Mouse (Mus musculus) spleen, postnatal 14 days (tissue): Measurements from ENCODE around the gene Ip6k3.

Source experiments
- DNase-seq, 2 experiments: peaks; one replicate each; pipeline ENCODE4 v3.0.0; 2021 to 2022; ENCODE audit warnings: low spot score in 2 of 2

The Ip6k3 gene

DNA sequence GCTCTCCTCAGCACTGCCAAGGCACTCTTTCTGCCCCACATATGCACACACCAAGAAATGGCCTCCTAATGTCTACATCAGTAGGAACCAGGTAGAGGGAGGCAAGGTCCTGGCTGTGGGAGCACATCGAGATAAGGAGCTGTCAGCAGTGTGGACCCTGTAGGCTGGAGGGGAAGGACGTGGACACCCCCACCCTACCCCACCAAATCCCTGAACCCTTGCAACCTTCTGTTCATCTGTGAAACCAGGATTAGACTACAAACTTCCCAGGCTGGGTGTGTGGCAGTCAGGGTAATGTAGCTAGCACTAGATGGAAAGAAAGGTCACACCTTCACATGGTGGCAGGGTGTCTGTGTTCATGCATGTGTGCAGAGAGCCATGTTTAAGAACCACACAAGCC lies 44.5 kb downstream of the Ip6k3 start:
- no peak for DNase-seq

DNA sequence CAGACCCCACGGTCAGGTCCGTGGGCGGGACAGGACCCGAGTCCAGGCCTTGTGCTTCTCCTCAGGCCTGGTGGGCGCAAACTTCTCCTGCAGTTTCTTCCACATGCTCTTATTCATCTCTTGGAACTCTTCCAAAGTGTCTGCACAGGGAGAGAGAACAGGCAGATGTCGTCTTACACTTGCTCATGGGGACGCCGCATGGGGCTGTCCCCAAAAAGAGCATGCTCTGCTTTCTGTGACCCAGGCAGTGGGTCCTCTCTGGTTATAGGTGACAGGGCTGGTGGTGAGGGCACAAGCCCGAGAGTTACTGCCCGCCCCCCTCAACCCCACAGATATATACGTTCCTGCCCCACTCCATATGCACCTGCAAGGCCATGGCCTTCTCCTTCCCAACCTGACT lies 44.9 kb downstream of the Ip6k3 start:
- DNase-seq = no peak

DNA sequence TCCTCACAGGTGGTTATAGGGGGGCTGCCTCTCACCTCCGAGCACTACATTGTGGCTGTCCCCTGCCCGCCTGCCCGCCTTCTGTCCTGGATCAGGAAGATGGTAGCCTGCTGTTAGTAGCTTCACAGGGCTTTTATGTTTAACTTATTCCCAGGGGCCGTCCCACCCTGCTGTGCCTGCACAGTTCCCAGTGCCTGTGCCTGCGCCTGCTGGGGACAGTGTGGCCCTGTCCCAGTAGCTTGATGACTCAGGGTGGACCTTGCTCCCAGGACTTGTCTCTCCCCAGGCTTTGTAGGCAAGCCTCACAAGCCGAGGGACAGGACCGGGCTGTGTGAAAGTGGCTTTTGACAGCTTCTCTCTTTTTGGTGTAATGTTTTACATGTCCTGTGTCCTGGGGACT lies 45.8 kb downstream of the Ip6k3 start:
- DNase-seq = no peak

DNA sequence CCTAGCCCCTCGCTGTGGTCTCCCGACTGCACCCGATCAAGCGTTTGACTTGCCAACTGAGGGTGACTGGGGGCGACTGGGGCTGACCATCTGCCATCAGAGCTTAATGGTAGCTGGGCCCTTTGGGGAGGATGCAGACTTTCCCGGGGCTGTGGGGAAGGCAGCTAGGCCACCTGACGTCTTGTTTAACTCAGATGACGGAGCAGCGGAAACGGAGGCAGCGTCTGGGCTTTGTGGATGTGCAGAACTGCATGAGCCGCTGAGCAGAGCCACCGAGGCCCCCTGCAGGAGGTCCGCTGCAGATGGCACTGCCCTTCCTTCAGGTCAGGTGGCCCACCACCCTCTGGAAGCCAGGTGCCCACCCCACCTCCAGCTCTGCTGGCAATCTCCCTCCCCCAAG lies 46.3 kb downstream of the Ip6k3 start:
- no peak for DNase-seq

DNA sequence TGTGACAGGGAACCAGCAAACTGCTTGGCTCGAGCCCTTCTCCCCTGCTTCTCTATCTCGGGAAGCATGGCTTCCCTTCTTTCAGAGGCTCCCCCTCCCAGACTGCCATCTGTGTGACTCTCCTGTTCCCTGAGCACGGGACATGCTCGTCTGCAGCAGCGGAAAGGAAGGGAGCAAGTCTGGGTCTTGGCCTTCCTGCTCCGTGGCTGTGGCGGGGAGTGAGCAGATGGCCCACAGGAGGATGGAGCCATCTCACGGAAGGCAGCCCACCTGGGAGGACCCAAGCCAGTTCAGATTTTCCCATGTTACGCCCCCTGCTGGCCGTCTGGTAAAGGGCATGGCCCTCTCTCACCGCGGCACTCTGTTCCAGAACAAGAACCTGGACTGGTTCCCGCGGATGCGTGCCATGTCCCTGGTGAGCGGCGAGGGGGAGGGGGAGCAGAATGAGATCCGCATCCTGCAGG lies 47.0 kb downstream of the Ip6k3 start:
- DNase-seq = no peak

DNA sequence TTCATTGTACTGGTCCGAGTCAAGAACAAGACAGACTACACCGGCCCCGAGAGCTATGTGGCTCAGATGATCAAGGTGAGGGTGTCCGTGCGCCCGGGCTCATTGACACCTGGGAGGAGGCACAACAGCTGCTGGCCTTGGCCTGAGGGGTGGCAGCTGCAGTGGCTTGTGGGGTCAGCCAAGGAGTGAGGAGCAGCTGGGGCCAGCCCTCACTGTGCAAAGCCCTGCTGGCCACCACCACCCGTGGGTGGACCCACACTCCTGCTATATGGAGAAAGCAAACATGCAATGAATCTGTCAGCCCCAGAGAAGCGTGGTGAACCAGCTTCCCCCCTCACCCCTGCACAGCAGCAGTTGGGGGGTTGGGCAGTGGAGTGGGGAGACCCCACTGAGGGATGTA lies 47.6 kb downstream of the Ip6k3 start:
- DNase-seq = no peak

DNA sequence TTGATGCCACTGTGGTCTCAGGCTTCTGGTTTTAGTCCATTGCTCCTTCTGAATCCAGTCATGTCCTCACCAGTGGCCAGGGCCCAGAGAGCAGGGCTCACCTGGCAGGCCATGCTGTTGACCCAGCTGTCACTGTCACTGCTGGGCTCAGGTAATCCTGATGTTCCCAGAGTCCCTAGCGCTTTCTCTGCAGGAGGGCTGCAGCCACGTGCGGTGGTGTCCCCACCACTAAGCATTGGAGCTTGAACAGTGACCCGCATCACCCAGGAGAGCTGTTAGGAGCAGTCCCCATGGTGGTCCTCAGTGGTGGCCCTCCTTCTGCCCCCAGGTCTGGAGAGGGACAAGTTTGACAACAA lies 48.1 kb downstream of the Ip6k3 start:
- no peak for DNase-seq

DNA sequence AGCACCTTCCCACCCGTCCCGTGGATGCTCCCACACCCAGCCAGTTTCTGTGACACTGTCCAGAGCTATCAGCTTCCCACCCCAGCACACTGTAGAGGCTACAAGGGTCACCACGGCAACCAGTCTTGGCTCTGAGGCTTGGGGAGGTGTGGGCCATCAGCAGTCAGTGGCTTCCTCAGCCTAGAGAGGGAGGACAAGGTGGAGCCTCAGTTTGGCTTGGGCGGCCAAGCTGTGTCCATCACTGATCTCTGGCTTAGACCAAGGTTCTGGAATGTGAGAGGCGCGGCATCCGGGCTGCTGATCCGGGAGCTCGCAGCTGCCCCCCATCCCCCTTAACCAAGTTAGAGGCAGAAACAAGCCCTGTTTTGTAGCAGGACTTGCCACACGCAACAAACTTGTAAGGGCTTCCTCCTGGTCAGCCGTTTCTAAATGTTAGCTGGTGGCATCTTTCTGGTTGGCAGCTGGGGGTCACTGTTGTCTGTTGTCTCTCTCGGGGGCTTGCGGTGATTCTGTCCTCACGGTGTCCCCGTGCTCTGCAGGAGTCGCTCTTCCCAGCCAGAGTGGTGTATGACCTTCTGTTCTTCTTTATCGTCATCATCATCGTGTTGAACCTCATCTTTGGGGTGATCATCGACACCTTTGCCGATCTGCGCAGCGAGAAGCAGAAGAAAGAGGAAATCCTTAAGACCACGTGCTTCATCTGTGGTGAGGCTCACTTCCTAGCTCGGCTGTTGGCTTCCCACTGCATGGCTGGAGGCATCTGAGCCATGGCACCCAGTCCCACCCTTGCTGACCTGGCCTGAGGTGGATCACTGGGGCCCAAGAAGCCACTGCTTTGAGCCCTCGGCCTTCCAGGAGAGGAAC lies 48.7 kb downstream of the Ip6k3 start:
- DNase-seq = no peak

DNA sequence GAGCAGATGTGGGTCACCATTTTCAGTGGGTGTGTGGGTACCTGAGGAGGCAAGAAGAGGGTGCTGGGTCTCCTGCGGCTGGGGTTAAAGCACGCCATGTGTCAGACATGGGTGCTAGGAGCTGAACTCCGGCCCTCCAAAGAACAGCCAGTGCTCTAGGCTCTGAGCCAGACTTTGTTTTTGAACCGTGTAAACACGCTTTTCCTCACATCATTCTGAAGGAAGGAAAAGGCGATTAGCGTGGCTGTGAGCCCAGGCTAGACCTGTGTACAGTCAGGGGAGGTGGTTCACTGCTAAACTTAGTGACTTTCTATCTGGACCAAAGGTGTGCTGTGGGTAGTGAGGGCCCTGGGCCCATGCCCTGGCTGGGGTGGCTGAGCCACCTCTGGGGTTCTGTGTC lies 57.5 kb downstream of the Ip6k3 start:
- DNase-seq = no peak

DNA sequence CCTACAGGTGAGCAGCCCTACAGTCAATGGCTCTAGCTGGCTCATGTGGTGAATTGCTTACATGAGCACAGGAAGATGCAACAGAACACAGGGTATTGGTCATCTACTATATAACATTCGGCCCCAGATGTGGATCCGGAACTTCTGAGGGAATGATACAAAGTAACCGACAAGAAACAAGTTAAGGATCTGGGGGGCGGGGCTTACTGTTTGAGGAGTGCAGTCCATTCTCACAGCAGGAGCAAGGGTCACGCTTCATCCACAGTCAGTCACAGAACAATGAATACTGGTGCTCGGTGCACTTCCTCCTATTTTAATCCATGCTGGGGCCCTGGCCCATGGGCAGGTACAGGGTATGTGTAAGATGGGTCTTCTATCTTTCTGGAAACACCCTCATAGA lies 59.7 kb downstream of the Ip6k3 start:
- DNase-seq = no peak

DNA sequence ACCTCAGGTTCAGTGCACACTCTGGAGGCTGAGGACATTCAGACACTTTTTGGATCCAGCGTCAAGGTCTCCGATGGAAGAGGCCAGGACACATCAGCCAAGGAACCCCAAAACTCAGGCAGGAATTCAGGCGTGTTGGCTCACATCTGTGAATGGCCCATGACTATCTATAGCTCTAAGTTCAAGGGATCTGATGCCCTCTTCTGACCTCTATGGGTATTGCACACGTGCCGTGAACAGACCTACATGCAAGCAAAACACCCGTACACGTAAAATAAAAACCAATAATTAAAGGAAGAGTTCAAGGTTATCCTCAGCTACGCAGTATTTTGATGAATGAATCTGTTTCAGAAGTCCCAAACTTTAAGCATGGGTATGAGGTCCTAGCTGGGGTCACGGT lies 60.9 kb downstream of the Ip6k3 start:
- peak in 1 of 2 experiments; percentile 20 for DNase-seq

DNA sequence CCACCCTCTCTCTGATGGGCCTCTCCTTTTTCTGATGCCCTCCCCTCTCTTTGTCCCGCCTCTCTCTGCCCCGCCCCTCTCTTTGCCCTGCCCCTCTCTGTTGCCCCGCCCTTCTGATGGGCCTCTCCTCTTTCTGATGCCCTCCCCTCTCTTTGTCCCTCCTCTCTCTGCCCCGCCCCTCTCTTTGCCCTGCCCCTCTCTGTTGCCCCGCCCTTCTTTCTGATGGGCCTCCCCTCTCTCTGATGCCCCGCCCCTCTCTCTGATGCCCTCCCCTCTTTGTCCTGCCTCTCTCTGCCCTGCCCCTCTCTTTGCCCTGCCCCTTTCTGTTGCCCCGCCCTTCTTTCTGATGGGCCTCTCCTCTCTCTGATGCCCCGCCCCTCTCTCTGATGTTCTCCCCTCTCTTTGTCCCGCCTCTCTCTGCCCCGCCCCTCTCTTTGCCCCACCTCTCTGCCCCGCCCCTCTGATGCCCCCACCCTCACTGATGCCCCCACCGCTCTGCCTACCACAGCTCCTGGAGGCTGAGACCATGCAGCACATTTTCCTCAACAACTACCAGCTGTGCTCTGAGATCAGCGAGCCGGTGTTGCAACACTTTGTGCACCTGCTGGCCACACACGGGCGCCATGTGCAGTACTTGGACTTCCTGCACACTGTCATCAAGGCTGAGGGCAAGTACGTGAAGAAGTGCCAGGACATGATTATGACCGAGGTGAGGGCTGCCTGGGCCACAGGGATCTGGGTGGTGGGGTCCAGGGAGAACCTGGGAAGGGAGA lies 61.7 kb downstream of the Ip6k3 start:
- no peak for DNase-seq

DNA sequence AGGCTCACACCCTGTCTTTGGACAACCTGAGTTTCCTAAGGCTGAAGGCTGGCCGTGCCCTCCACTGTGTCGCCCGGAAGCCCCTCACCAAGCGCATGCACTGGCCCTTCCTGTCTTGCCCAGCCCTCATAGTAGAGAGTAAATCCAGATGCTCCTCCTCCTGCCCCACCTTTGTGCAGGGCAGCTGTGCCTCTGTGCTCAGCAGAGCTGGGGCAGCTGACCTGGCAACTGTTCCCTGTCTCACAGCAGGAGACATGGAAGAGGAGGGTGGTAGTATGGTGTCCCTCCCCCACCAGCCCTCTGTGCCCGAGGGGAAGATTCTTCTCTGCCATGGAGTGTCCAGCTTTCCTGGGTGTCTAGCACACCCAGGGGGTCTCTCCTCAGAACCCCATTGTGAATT lies 65.9 kb downstream of the Ip6k3 start:
- no peak for DNase-seq

DNA sequence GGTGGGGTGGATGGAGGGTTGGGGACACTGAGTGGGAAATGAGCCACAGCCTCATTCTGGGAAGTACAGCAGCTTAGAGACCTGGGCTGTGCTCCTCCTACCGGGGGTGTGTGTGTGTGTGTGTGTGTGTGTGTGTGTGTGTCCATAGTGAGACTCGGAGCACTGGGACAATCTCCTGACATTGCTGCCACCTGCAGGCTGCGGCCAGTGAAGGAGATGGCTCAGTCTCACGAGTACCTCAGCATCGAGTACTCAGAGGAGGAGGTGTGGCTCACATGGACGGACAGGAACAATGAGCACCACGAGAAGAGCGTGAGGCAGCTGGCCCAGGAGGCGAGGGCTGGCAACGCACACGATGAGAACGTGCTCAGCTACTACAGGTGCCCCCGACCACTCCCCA lies 71.9 kb downstream of the Ip6k3 start:
- DNase-seq = no peak
